Mouse (Mus musculus): ENCODE measurements at regions not wholly inside any gene's neighbourhood (a gene's known extent, or its start where the extent isn't known, plus 50 kb on each side); places are given as distances from the start of the nearest gene placed in this dataset.

DNA sequence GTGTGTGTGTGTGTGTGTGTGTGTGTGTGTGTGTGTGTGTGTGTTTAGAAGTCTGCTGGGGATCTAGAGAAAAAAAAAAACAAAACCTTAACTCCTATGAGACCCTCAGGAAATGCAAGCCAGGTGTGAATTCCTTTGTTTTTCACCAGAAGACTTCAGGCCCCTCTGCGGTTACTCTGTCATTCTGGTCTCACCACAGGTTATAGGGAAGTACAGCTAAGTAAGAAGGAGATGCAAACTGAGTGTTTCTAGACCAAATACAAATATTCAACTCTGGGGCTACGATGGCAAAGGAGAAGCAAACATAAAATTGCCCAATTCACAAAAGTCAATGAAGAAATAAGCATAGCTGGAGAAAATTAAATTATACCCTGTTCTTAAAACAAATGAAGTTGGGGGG lies 54.9 kb upstream of the Basp1 start:
- ATAC-seq (ENCODE audit: insufficient number of reproducible peaks, insufficient read depth, low FRiP score, low read depth): no peak
- Histone ChIP-seq H3K27ac (ENCODE audit: low read length) (no peak overlapping the region), H3K4me1 (ENCODE audit: control insufficient read depth, insufficient read depth, low read length) (no peaks in the 10 kb centered on the region), H3K9ac (replicated peaks; ENCODE audit: low read depth, low read length) (no peak overlapping the region), H3K27me3 (ENCODE audit: control insufficient read depth, insufficient read depth, low read length) (no peaks in the 10 kb centered on the region), H3K9me3 (ENCODE audit: control insufficient read depth, low read depth, low read length) (no peaks in the 10 kb centered on the region), H3K4me2 (replicated peaks; ENCODE audit: low read depth, low read length) (no peak overlapping the region), H3K36me3 (ENCODE audit: control insufficient read depth, insufficient read depth, low read length) (no peaks in the 10 kb centered on the region), H3K4me3 (ENCODE audit: low read depth, low read length) (no peak overlapping the region)
- 60% methylated on average over 2 of the region's 2 CpGs for WGBS

DNA sequence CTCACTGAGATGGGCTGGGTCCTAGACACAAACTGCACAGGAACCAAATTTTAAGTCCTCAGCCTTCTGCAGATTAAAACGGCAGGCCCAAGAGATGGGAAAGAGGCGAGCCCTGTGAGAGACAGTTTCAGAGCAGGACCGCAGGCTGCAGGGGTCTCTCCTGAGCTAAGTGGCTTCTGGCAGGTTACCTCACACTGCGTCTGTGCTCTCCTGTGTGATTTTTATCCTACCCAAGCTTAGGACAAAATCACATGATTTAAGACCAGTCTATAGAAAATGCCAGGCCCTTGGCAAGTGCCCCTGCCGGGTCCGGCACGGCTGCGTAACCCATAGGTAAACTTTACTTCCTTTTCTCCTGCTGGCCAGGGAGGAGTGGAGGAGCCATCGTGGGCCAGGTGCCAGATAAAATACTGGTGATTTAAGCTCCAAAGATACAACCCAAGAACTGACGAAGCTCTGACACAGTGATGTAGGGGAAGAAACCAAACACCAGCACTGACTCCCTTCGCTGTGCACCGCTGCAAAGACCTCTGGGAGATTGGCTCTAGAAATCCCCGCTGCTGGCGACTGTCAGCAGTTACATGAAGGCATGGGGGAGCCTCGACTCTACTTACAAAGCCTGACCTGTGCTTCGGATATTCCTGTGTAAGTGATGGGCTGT lies 55.8 kb upstream of the Basp1 start:
- Histone ChIP-seq H3K36me3 (ENCODE audit: control insufficient read depth, insufficient read depth, low read length) (no peaks in the 10 kb centered on the region), H3K4me1 (ENCODE audit: control insufficient read depth, insufficient read depth, low read length) (no peaks in the 10 kb centered on the region), H3K27me3 (ENCODE audit: control insufficient read depth, insufficient read depth, low read length) (no peaks in the 10 kb centered on the region), H3K4me2 (replicated peaks; ENCODE audit: low read depth, low read length) (no peak overlapping the region), H3K4me3 (ENCODE audit: low read depth, low read length) (no peak overlapping the region), H3K27ac (ENCODE audit: low read length) (no peak overlapping the region), H3K9ac (replicated peaks; ENCODE audit: low read depth, low read length) (no peak overlapping the region), H3K9me3 (ENCODE audit: control insufficient read depth, low read depth, low read length) (no peaks in the 10 kb centered on the region)
- WGBS: 61% methylated on average over 16 of the region's 16 CpGs
- no peak for ATAC-seq (ENCODE audit: insufficient number of reproducible peaks, insufficient read depth, low FRiP score, low read depth)

DNA sequence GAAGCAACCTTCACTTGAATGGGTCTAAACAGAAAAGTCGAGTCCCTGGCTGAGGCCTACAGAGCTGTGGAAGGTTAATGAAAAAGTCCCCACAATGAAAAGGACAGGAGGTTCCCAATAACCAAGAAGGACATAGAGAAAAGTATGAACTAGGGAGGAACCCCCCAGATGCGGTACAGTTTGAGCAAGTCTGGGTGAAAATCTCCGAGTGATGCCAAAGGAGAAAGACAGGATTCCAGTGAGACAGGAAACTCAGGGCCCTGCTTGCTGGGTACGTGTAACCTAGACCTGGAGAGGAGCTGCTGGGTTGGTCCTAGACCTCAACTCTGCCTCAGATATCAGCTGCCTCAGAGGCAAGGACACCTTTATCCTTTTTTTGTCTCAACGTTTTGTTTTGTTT lies 57.8 kb upstream of the Basp1 start:
- ATAC-seq (ENCODE audit: insufficient number of reproducible peaks, insufficient read depth, low FRiP score, low read depth): no peak
- no peaks in the 10 kb centered on the region for H3K9me3 ChIP-seq (ENCODE audit: control insufficient read depth, low read depth, low read length)
- no peak overlapping the region for H3K9ac ChIP-seq (replicated peaks; ENCODE audit: low read depth, low read length)
- no peaks in the 10 kb centered on the region for H3K27me3 ChIP-seq (ENCODE audit: control insufficient read depth, insufficient read depth, low read length)
- no peak overlapping the region for H3K4me3 ChIP-seq (ENCODE audit: low read depth, low read length)
- 82% methylated on average over 5 of the region's 5 CpGs for WGBS
- no peak overlapping the region for H3K27ac ChIP-seq (ENCODE audit: low read length)
- H3K36me3 ChIP-seq (ENCODE audit: control insufficient read depth, insufficient read depth, low read length): no peaks in the 10 kb centered on the region
- no peak overlapping the region for H3K4me2 ChIP-seq (replicated peaks; ENCODE audit: low read depth, low read length)
- H3K4me1 ChIP-seq (ENCODE audit: control insufficient read depth, insufficient read depth, low read length): no peaks in the 10 kb centered on the region

DNA sequence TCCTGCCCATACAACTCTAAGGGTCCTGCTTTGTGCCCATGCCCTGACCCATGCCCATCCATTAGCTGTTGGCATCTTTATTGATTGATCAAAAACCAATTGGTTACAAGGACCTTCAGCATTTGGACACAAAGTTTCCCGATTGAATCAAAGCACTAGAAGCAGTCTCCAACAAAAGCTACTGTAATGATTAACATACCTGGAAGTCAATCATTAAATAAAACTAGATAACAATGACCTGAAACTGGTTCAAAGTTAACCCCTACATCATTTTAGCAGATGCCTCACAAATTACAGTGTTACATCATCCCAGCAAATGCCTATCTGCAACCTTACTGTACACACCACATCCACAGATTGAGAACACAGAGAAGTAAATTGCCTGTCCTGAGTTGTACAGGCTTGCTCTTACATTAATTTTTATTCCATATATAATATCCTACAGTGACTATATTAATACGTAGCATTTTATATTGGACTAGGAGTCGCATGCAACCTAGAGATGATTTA lies 59.7 kb upstream of the Basp1 start:
- ATAC-seq (ENCODE audit: insufficient number of reproducible peaks, insufficient read depth, low FRiP score, low read depth): no peak
- 82% methylated on average over 3 of the region's 3 CpGs for WGBS

DNA sequence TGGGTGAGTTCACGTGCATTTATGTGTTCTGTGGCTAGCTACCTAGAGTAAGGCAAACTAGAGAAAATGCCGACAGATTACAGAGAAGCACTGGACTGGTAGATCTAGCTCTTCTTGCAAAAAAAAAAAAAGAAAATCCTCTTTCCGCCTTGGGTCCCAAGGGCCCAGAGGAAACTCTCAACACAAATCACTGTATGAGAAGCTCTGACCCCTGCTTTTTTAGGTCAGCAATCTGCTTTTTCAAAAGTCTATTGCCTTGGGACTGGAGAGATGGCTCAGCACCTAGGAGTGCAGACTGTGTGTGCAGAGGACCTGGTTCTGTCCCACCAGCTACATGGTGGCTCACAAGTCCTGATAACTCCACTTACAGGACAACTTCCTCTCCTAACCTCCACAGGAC lies 60.5 kb upstream of the Basp1 start:
- Histone ChIP-seq H3K4me3 (ENCODE audit: low read depth, low read length) (no peak overlapping the region), H3K36me3 (ENCODE audit: control insufficient read depth, insufficient read depth, low read length) (no peaks in the 10 kb centered on the region), H3K4me2 (replicated peaks; ENCODE audit: low read depth, low read length) (no peak overlapping the region), H3K9me3 (ENCODE audit: control insufficient read depth, low read depth, low read length) (no peaks in the 10 kb centered on the region), H3K9ac (replicated peaks; ENCODE audit: low read depth, low read length) (no peak overlapping the region), H3K4me1 (ENCODE audit: control insufficient read depth, insufficient read depth, low read length) (no peaks in the 10 kb centered on the region), H3K27me3 (ENCODE audit: control insufficient read depth, insufficient read depth, low read length) (no peaks in the 10 kb centered on the region), H3K27ac (ENCODE audit: low read length) (no peak overlapping the region)
- ATAC-seq (ENCODE audit: insufficient number of reproducible peaks, insufficient read depth, low FRiP score, low read depth): no peak
- 83% methylated on average over 3 of the region's 3 CpGs for WGBS

More for the DNA sequence above, 59.7 kb upstream of the Basp1 start:
- H3K27ac ChIP-seq (ENCODE audit: low read length): no peak overlapping the region
- H3K4me3 ChIP-seq (ENCODE audit: low read depth, low read length): no peak overlapping the region
- H3K36me3 ChIP-seq (ENCODE audit: control insufficient read depth, insufficient read depth, low read length): no peaks in the 10 kb centered on the region
- no peak overlapping the region for H3K9ac ChIP-seq (replicated peaks; ENCODE audit: low read depth, low read length)
- no peak overlapping the region for H3K4me2 ChIP-seq (replicated peaks; ENCODE audit: low read depth, low read length)
- H3K4me1 ChIP-seq (ENCODE audit: control insufficient read depth, insufficient read depth, low read length): no peaks in the 10 kb centered on the region
- no peaks in the 10 kb centered on the region for H3K27me3 ChIP-seq (ENCODE audit: control insufficient read depth, insufficient read depth, low read length)
- no peaks in the 10 kb centered on the region for H3K9me3 ChIP-seq (ENCODE audit: control insufficient read depth, low read depth, low read length)

DNA sequence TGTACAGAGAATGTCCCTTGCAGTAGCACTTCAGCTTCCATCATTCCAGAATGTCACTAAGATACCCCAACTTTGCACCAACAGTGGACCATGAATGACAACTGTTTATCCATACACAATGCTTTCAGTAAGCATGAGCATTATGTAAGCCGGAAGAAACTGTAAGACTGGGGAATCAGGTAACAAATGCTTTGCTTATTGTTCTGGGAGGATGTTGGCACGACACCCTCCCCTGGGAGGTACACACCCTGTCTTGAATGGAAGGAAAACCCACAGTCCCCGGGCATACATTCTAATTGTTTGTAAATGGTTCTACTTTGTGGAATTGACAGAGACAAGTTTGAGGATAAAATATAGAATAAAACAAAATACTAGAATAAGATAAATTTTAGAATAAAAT lies 69.0 kb upstream of the Basp1 start:
- H3K4me1 ChIP-seq (ENCODE audit: control insufficient read depth, insufficient read depth, low read length): no peaks in the 10 kb centered on the region
- H3K4me3 ChIP-seq (ENCODE audit: low read depth, low read length): no peak overlapping the region
- no peak for ATAC-seq (ENCODE audit: insufficient number of reproducible peaks, insufficient read depth, low FRiP score, low read depth)

DNA sequence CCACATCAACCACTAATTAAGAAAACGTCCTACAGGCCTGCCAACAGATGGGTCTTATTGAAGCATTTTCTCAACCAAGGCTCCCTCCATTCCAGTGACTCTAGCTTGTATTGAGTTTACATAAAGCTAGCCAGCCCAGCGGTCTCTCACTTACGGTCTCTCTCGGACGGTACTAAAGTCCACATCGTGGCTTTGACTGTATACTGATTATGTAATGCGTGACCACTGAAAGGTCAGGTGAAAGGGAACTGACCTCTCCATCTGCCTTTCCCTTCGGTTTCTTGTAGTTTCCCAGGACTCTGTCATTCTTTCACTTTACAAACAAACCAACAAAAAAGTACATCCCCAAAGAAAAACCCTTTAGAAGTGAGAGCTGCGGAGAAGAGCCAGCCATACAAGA lies 71.8 kb upstream of the Basp1 start:
- Histone ChIP-seq H3K4me2 (replicated peaks; ENCODE audit: low read depth, low read length) (no peak overlapping the region), H3K4me1 (ENCODE audit: control insufficient read depth, insufficient read depth, low read length) (no peaks in the 10 kb centered on the region), H3K9me3 (ENCODE audit: control insufficient read depth, low read depth, low read length) (no peaks in the 10 kb centered on the region), H3K4me3 (ENCODE audit: low read depth, low read length) (no peak overlapping the region), H3K9ac (replicated peaks; ENCODE audit: low read depth, low read length) (no peak overlapping the region), H3K27me3 (ENCODE audit: control insufficient read depth, insufficient read depth, low read length) (no peaks in the 10 kb centered on the region), H3K27ac (ENCODE audit: low read length) (no peak overlapping the region), H3K36me3 (ENCODE audit: control insufficient read depth, insufficient read depth, low read length) (no peaks in the 10 kb centered on the region)
- ATAC-seq (ENCODE audit: insufficient number of reproducible peaks, insufficient read depth, low FRiP score, low read depth): no peak
- 47% methylated on average over 9 of the region's 9 CpGs for WGBS

More for the DNA sequence above, 69.0 kb upstream of the Basp1 start:
- Histone ChIP-seq H3K27me3 (ENCODE audit: control insufficient read depth, insufficient read depth, low read length) (no peaks in the 10 kb centered on the region), H3K9ac (replicated peaks; ENCODE audit: low read depth, low read length) (no peak overlapping the region), H3K9me3 (ENCODE audit: control insufficient read depth, low read depth, low read length) (no peaks in the 10 kb centered on the region), H3K36me3 (ENCODE audit: control insufficient read depth, insufficient read depth, low read length) (no peaks in the 10 kb centered on the region), H3K4me2 (replicated peaks; ENCODE audit: low read depth, low read length) (no peak overlapping the region), H3K27ac (ENCODE audit: low read length) (no peak overlapping the region)
- WGBS: 52% methylated on average over 3 of the region's 3 CpGs

DNA sequence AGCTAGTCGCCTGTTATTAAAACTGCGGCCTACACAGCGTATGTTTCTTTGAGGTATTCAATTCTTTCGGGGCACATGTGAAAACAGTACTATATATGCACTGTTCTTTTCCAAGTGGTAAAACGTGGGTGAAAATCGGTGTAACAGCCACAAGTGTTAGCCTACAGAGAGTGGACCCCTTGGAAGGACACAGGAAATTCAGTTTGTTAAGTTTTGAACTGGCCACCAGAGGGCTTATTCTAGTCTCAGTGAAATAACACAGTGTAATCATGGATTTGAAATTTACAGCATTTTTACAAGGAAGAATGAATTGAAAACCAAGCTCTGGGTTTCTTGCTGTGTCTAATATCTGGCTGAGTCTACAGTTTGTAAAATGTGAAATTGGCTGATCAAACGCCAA lies 72.6 kb upstream of the Basp1 start:
- no peak overlapping the region for H3K27ac ChIP-seq (ENCODE audit: low read length)
- no peak overlapping the region for H3K9ac ChIP-seq (replicated peaks; ENCODE audit: low read depth, low read length)
- H3K9me3 ChIP-seq (ENCODE audit: control insufficient read depth, low read depth, low read length): no peaks in the 10 kb centered on the region
- H3K36me3 ChIP-seq (ENCODE audit: control insufficient read depth, insufficient read depth, low read length): no peaks in the 10 kb centered on the region
- no peaks in the 10 kb centered on the region for H3K27me3 ChIP-seq (ENCODE audit: control insufficient read depth, insufficient read depth, low read length)
- ATAC-seq (ENCODE audit: insufficient number of reproducible peaks, insufficient read depth, low FRiP score, low read depth): no peak
- no peak overlapping the region for H3K4me3 ChIP-seq (ENCODE audit: low read depth, low read length)
- no peaks in the 10 kb centered on the region for H3K4me1 ChIP-seq (ENCODE audit: control insufficient read depth, insufficient read depth, low read length)
- H3K4me2 ChIP-seq (replicated peaks; ENCODE audit: low read depth, low read length): no peak overlapping the region
- 76% methylated on average over 7 of the region's 7 CpGs for WGBS

DNA sequence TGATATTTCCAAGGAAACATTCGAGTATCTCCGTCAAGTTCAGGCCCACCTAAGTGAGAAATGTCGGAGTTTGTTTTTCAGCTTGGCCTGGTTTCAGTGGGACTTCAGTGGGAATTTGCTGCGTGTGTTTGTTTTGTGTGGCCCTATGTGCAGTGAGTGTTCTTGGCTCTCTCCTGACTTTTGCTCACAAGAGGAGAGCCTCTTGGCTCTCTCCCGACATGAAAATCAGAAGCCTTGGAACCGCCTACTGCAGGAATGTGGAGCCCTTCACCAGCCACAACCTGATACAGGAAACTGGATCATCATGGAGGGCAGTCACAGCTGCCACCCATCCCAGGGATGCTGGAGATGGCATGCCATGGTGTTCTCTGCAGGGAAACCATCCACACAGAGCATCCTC lies 76.2 kb upstream of the Basp1 start:
- Histone ChIP-seq H3K27ac (ENCODE audit: low read length) (no peak overlapping the region), H3K4me2 (replicated peaks; ENCODE audit: low read depth, low read length) (no peak overlapping the region), H3K27me3 (ENCODE audit: control insufficient read depth, insufficient read depth, low read length) (no peaks in the 10 kb centered on the region), H3K9ac (replicated peaks; ENCODE audit: low read depth, low read length) (no peak overlapping the region), H3K4me1 (ENCODE audit: control insufficient read depth, insufficient read depth, low read length) (no peaks in the 10 kb centered on the region), H3K4me3 (ENCODE audit: low read depth, low read length) (no peak overlapping the region), H3K9me3 (ENCODE audit: control insufficient read depth, low read depth, low read length) (no peaks in the 10 kb centered on the region), H3K36me3 (ENCODE audit: control insufficient read depth, insufficient read depth, low read length) (no peaks in the 10 kb centered on the region)
- 84% methylated on average over 6 of the region's 6 CpGs for WGBS
- ATAC-seq (ENCODE audit: insufficient number of reproducible peaks, insufficient read depth, low FRiP score, low read depth): no peak

All from stomach, embryonic 14.5 days (tissue).